Mouse (Mus musculus) urinary bladder, postnatal 10 days (tissue): Measurements from ENCODE around the gene Mylk3.

Experiments used
- DNase-seq: peaks from one replicate; pipeline ENCODE4 v3.0.0; 2022; ENCODE audit warnings: low spot score

Mylk3 gene

DNA sequence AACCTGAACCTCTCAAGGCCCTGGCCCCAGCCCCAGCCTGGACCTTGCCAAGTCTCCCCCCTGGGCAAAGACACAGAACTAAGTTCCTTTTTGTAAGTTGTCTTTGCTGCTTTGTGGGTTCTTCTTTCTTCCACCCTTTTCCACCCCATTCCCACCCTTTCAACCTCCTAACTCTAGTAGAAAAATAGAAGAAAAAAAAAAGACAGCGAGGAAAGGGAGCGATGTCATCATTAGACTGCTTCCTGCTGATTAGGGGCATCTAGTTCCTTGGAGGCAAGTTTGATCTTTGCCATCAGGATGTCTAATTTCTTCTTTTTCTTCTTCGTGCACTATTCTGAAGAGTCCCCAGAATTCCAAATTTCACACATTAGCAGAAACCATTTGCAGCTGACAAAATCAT, 73.1 kb downstream of the Mylk3 start:
- DNase-seq: no peak

DNA sequence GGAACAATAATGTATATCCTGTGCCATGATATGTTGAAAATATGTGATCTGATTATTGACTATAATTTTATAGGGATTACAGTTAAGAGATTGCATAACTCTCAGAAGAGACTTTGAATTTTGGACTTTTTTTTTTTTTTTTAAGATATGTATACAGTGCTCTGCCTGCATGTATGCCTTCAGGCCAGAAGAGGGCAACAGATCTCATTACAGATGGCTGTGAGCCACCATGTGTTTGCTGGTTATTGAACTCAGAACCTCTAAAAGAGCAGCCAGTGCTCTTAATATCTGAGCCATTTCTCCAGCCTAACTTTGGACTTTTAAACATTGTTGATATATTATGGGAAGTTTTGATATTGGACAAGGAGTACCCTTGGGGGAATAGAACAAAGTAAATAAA, 74.4 kb downstream of the Mylk3 start:
- DNase-seq: no peak

DNA sequence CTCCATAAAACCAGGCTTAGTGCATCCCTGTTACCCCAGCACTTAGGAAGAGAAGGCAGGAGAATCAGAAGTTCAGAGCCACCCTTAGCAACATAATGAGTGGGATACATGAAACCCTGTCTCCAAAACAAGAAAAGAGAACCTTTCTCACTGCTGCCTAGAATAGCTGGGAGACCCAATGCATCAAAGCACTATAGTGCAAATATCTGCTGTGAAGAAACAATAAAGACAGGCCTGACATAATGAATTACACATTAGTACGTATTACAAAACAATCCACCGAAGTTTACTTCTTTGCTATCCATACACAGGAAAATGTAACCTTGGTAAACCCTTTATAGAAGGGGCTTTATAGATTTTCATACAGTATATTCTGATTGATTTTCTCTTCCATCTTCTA, 77.6 kb downstream of the Mylk3 start:
- DNase-seq: no peak

DNA sequence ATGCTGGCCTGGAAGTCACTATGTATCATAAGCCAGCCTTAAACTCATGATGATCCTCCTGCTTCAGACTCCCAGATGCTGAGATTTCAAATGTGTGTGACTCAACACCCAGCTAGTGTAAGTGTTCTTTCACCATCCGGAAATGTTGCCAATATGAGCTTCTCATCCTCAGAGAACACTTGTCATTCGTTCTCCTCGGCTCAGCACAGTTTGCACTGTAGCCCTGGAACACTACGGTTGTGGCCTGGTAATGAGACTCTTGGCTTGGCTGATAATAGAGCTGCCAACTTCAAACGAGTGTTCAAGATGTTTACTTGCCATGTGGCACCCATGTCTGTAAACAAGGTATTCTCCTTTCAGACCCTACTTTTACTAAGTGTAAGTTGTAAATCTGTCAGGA, 82.6 kb downstream of the Mylk3 start:
- no peak for DNase-seq

DNA sequence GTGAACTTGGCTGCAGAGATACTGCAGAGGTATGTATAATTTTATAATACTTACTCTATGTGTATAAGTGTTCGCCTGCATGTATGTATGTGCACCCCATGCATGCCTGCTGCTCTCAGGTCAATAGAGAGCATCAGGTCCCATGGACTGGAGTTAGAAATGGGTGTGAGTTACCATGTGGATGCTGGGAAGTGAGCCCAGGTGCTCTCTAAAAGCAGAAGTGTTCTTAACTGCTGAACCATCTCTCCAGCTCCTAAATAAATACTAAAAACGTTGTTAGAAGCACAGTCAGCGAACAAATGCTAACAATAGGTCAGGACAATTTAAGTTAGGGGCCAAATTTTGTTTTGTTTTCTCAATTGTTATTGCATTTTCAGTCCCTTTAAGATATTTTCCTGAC, 83.2 kb downstream of the Mylk3 start:
- no peak for DNase-seq

DNA sequence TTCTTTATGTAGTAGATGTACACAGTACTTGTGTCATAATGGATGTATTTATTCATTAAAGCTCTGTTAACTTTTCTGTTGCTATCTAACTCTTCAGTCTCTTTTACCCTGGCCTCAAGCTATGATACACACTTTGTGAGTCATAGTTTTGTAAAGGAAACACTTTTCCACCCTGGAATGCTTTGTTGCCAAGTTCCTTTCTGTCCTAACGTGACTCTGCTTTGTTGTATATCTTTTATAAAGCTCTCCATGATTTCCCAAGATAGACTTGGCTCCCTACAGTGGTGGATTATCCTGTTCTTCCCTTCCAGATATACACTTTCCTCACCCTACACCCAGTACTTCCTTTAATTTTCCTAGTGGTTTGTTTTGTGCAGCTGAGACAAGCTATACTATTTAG, 84.2 kb downstream of the Mylk3 start:
- DNase-seq: no peak

DNA sequence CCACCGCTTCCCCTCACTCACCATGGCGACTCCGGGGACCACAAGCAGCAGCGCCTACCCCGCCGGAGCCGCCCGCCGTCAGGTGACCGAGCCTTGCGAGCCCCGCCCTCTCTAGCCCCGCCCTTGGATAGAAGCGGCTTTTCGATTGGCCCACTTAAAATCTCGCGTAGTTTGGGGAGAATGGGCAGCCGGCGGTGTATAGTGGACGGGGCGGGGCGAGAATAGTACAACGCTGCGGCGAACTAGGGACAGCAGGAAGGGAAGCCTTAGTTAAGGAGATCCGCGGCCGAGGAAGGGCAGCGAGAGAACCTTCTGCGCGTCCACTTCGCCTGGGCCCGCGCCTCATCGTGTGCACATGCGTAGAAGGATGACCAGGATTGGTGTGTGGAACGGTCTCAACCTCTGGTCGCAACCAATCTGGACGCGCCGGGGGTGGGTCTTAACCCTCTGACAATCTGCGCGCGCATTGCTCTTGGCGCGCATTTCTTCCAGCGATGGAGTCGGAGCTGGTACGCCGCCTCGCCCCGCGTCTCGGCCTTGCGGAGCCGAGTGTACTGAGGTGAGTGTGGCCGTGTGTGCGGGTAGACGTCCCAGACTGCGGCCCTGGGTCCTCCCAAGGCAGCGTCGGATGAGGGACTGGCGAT, 86.6 kb downstream of the Mylk3 start, which contains the start of the genes Orc6 and Vps35:
TSS of gene Orc6 (plus strand) at position 199 of the 644 bp plus-strand sequence.
TSS of gene Vps35 (minus strand) at position 369 of the 644 bp plus-strand sequence.
- DNase-seq: peak; percentile 83

DNA sequence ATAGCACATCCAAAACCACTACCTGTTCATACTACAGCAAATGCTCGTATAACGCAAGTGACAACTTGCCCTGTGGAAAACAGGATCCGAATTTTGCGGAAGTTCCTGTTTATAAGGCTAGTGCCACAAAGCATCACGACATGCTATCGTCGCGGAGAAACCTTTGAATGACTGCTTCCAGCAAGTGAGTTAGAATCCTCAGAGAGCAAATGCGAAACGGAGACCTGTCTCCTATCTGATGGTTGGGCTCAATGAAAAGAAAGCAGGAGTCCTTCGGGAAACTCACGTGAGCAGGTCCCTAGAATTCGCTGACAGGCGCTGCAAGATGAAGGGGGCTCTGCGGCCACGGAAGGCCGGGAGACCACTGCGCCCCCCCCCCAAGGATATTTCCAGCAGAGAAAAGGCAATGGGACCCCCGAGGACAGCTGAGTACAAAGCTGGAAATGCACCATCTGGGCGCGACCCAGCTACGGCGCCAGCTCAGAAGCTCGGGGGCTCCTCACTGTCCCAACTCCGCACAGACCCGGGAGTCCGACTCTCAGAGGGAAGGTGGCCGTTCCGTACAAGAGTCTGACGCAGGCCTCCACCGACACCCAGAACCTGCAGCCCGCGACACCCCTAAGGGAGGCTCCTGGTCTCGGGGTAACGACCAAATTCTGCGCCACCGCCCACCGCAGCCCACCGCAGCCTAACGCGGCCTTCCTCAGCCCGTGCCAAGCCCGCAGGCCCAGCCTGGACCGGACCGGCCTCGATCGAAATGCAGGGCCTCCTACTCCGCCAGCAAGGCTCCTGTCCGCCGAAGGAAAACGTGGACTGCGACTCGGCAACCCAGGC, 87.3 kb downstream of the Mylk3 start:
- no peak for DNase-seq

DNA sequence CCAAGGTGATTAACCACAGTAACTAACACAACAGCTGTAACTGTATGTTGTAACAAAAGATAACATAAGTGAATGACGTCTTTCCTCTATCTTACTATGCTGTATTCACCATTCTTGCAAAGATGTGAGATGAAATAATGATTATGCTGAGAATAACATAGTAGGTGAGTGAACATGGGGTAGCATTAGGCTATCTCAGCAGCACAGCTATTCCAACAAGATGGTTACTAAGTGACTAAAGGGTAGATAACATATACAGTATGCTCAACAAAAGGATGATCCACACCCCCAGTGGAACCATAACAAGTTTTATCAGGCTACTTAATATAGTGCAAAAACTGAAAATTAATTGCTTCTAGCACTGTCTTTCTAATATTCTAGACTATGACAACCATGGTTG, 99.3 kb downstream of the Mylk3 start:
- no peak for DNase-seq
